Mouse (Mus musculus) forebrain, postnatal 0 days (tissue): ENCODE data around the gene Ipcef1. TPM values are rescaled to one million over a fixed set of nuclear protein-coding genes. Genes with fewer than 3 reads are reported as not detected.

Source experiments
- ATAC-seq: fragments of 200-750 bp; cut with Nextera tagmentation; 2 replicates; pipeline ENCODE4 v1.8.0; 2017; ENCODE audit warnings: mild to moderate bottlenecking, moderate library complexity
- DNase-seq: peaks from one replicate; pipeline ENCODE4 v3.0.0-alpha.2; 2015
- H3K27ac ChIP-seq: fragments of 300-500 bp; sonication (generic); 2 replicates; pipeline ENCODE4 v1.5.1; 2014; ENCODE audit warnings: low read depth, mild to moderate bottlenecking, antibody characterized with exemption, low read length, moderate library complexity, mixed read lengths
- H3K27me3 ChIP-seq: fragments of 300-500 bp; sonication (generic); 2 replicates; pipeline ENCODE4 v1.6.1; 2014; ENCODE audit warnings: mild to moderate bottlenecking, low read length, mixed read lengths; ENCODE audit not compliant: insufficient read depth
- H3K36me3 ChIP-seq: fragments of 300-500 bp; sonication (generic); 2 replicates; pipeline ENCODE4 v1.6.1; 2014; ENCODE audit warnings: mild to moderate bottlenecking, moderate library complexity; ENCODE audit not compliant: insufficient read depth
- H3K4me1 ChIP-seq: fragments of 300-500 bp; sonication (generic); 2 replicates; pipeline ENCODE4 v1.6.1; 2014; ENCODE audit warnings: antibody characterized with exemption; ENCODE audit not compliant: insufficient read depth
- H3K4me2 ChIP-seq: fragments of 300-500 bp; sonication (generic); 2 replicates; pipeline ENCODE4 v1.6.1; 2014; ENCODE audit warnings: low read depth, mild to moderate bottlenecking, moderate library complexity
- H3K4me3 ChIP-seq: fragments of 300-500 bp; sonication (generic); 2 replicates; pipeline ENCODE4 v1.5.1; 2014; ENCODE audit warnings: low read depth, low read length, mixed read lengths
- H3K9ac ChIP-seq: fragments of 300-500 bp; sonication (generic); 2 replicates; pipeline ENCODE4 v1.6.1; 2014; ENCODE audit warnings: mild to moderate bottlenecking
- H3K9me3 ChIP-seq: fragments of 300-500 bp; sonication (generic); 2 replicates; pipeline ENCODE4 v1.6.1; 2016; ENCODE audit warnings: low read length
- CTCF ChIP-seq: sonication (generic); IDR thresholded peaks from 2 replicates; pipeline ENCODE4 v1.5.1; 2016; ENCODE audit warnings: antibody characterized with exemption, control low read depth, low read depth
- WGBS: fragments of 180-500 bp; shearing (Covaris S2); extraction: QIAGEN DNeasy Blood & Tissue Kit; methylation state at CpG from one replicate; pipeline ENCODE4 v1.1.7; 2014; 5-methylcytosine and 5-hydroxymethylcytosine counted together
- polyA plus RNA-seq: library from polyadenylated mRNA; unstranded; fragments of >200 nt; fragmentation: Nextera tagmentation; extraction: Ambion mirVana; gene quantifications from 2 replicates; pipeline ENCODE4 v1.2.1, GENCODE M21; 2015
- total RNA-seq: library from RNA; depleted of rRNA; stranded (reverse); fragments of >200 nt; gene quantifications from 2 replicates; pipeline ENCODE4 v1.2.3, GENCODE M21; 2014

Ipcef1 gene
- total and polyA plus RNA-seq, 2 experiments from 2014 or later, result 2.2 to 12.0 TPM

DNA sequence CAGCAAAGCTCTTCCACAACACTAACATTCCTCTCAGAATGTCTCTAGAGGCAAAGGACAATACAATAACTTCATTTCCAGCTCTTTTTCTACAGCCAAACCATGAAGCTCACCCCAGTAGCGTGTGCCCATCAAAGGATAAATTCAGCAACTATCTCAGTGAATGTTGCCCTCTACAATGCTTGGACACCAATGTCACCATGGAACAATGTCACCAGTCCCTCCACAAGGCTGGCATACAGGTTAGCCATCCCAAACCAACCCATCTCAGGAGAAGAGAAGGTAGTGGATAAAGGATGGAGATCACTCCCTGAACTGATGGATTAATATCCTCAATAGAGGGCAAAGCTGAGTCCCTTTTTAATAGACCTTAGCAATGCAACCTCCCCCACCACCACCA is 73.5 kb downstream of the Ipcef1 start:
- Histone ChIP-seq H3K9me3 (no peaks in the 10 kb centered on the region), H3K9ac (no peak overlapping the region), H3K27me3 (no peaks in the 10 kb centered on the region), H3K36me3 (no peaks in the 10 kb centered on the region), H3K4me2 (peak overlapping the region; percentile 49), H3K4me3 (0 out of 2 replicates have a peak overlapping the region, but pooled peaks have one; percentile 11), H3K27ac (no peak overlapping the region), H3K4me1 (0 out of 2 replicates have a peak, but pooled peaks cover 5% of the 10 kb centered on the region)
- DNase-seq (no peak), ATAC-seq (no peak)
- WGBS, result 93% methylated on average over 1 of the region's 1 CpGs
- no peak for TF ChIP-seq CTCF

DNA sequence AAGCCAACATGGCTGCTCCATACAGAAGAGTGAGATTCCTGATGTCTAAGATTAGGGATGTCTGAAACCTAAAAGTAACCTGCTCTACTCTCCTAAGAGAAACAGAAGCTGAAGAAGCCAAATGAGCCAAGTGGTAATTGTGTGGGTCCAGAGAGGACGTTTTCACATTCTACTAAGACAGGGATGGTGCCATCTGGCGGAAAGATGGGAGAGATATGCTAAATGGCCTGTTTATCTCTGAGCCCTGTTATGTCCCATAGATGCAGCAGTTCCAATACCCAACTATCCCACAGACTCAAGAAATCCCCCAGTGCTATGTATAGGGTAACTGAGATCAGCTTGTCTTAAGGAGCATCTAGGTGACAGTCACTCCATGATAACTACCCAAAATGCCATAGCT is 74.4 kb downstream of the Ipcef1 start:
- Histone ChIP-seq H3K36me3 (no peaks in the 10 kb centered on the region), H3K9me3 (no peaks in the 10 kb centered on the region), H3K4me2 (no peak overlapping the region), H3K4me3 (no peak overlapping the region), H3K27me3 (no peaks in the 10 kb centered on the region), H3K9ac (no peak overlapping the region), H3K27ac (no peak overlapping the region), H3K4me1 (0 out of 2 replicates have a peak, but pooled peaks cover 5% of the 10 kb centered on the region)
- no peak for ATAC-seq
- WGBS, result 60% methylated on average over 2 of the region's 2 CpGs
- peak; percentile 10 for DNase-seq
- TF ChIP-seq CTCF, result 0 out of 2 replicates have a peak, but pooled peaks have one; percentile 8

DNA sequence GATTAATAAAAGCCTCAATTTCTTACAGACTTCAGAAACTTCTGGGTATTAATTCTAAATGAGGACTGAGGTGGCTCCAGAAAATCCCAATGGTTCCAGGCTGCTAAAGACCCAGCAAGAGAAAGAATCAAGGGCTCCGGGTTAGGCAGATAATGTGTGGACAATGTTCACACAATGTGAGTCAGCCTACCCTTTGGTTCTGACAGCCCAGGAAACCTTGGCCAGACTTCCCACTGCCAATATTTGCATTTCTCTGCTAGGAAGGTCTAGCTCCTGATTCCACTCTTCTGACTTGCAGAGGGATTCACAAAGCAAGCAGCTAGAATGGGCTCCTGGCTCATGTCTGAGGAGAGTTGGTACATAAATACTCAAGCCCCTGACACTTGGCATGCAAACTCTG is 83.9 kb downstream of the Ipcef1 start:
- no peaks in the 10 kb centered on the region for H3K36me3 ChIP-seq
- no peaks in the 10 kb centered on the region for H3K4me1 ChIP-seq
- TF ChIP-seq CTCF, result no peak
- WGBS, result 93% methylated on average over 1 of the region's 1 CpGs
- ATAC-seq (no peak), DNase-seq (no peak)
- H3K9ac ChIP-seq, result no peak overlapping the region
- no peak overlapping the region for H3K4me2 ChIP-seq
- no peaks in the 10 kb centered on the region for H3K27me3 ChIP-seq
- H3K4me3 ChIP-seq, result no peak overlapping the region
- no peak overlapping the region for H3K27ac ChIP-seq
- H3K9me3 ChIP-seq, result no peaks in the 10 kb centered on the region

DNA sequence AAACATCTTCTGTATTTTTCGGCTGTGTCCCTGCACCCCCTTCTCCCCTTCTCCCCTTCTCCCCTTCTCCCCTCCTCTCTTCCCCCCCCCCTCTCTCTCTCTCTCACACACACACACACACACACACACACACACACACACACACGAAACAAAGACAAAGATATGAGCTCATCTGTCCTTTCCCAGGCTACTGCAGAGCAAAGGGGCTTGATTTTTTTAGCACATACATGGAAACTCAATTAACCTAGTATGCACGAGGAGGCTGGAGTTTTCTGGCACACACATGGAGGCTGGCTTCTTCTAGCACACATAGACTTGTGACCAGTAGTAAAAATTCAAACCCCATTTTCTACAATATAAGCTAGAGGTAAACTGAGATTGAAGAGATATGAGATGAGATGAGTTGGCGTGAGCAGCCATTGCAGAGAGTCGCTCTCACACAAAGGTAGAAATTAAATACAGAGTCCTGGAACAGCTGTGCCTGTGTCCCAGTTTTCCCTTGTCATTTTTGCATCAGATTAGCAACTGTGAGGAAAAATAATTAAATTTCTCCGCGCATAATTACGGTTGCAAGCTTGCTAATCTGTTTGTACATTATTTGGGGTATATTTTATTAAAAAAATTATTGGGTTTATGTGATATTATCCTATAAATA is 84.6 kb downstream of the Ipcef1 start:
- no peak overlapping the region for H3K27ac ChIP-seq
- ATAC-seq, result no peak
- H3K4me2 ChIP-seq, result no peak overlapping the region
- no peaks in the 10 kb centered on the region for H3K36me3 ChIP-seq
- WGBS, result 74% methylated on average over 8 of the region's 8 CpGs
- H3K4me3 ChIP-seq, result no peak overlapping the region
- no peaks in the 10 kb centered on the region for H3K9me3 ChIP-seq
- no peak for TF ChIP-seq CTCF
- no peak for DNase-seq
- H3K9ac ChIP-seq, result no peak overlapping the region
- H3K4me1 ChIP-seq, result no peaks in the 10 kb centered on the region
- H3K27me3 ChIP-seq, result no peaks in the 10 kb centered on the region

DNA sequence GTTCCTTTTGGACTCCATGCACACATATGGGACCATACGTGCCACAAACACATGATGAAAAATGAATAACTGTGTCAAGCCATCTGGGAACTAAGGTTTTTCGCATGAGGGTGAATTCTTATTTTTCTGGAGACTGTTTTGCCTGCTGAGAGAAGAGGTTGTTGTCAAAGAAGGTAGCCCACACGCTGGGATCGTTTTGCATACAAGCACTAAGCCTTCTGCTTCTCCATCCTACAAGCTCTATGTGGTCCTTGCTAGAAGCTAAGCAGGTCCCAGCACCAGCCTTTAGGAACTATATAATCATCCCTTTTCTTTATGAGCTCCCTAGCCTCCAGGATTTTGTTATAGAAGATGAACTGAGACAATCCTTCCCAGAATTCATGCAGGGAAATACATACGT is 93.5 kb downstream of the Ipcef1 start:
- Histone ChIP-seq H3K36me3 (no peaks in the 10 kb centered on the region), H3K4me1 (no peaks in the 10 kb centered on the region), H3K9me3 (no peaks in the 10 kb centered on the region), H3K4me3 (no peak overlapping the region), H3K4me2 (no peak overlapping the region), H3K27ac (no peak overlapping the region), H3K27me3 (no peaks in the 10 kb centered on the region), H3K9ac (no peak overlapping the region)
- WGBS, result 81% methylated on average over 5 of the region's 5 CpGs
- DNase-seq, result no peak
- no peak for ATAC-seq
- TF ChIP-seq CTCF, result no peak

DNA sequence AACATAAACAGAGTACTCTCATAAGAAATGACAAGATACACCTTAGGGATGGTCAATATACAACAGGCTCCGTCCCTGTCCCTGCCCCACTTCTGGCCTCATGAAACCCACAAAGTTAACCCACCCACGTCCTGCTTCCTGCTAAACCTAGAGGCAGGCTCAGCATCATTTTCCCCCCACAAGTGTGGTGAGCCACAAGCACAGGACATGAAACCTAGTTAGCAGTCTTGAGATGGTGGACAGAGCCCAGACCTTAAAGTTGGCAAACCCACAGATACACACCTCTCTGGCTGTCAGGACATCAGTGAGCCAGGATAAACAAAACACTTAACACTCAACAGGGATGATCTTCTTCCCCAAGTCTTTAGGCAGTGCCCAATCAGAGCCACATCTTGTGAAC is 95.9 kb downstream of the Ipcef1 start:
- no peak for TF ChIP-seq CTCF
- ATAC-seq, result no peak
- Histone ChIP-seq H3K4me2 (no peak overlapping the region), H3K9me3 (no peaks in the 10 kb centered on the region), H3K27me3 (no peaks in the 10 kb centered on the region), H3K27ac (no peak overlapping the region), H3K36me3 (no peaks in the 10 kb centered on the region), H3K4me3 (no peak overlapping the region), H3K9ac (no peak overlapping the region), H3K4me1 (no peaks in the 10 kb centered on the region)
- no peak for DNase-seq
- 88% methylated on average over 2 of the region's 2 CpGs for WGBS

DNA sequence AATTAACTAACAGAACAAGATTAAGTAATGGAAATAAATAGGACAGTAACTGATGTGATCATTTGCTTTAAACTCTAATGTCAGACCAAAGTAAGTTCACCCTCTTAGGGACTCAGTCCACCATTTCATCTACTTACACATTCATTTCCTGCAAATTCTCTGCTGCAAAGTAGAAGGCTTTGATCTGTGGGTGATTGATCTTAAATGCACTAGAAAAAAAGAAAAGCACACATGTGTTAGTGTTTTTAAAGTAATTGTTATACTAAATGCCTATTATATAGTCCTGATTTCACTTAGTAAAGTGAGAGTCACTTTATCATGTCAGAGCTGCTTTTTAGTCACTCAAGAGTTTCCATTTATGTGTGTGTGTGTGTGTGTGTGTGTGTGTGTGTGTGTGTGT is 97.7 kb downstream of the Ipcef1 start:
- Histone ChIP-seq H3K9ac (no peak overlapping the region), H3K27me3 (no peaks in the 10 kb centered on the region), H3K36me3 (no peaks in the 10 kb centered on the region), H3K4me1 (no peaks in the 10 kb centered on the region), H3K9me3 (no peaks in the 10 kb centered on the region), H3K4me2 (no peak overlapping the region), H3K4me3 (no peak overlapping the region), H3K27ac (no peak overlapping the region)
- no peak for ATAC-seq
- TF ChIP-seq CTCF, result no peak
- no peak for DNase-seq
